Mouse (Mus musculus) kidney, embryonic 15.5 days (tissue): Measurements from ENCODE around the gene Sf3b3. TPM values are rescaled to one million over a fixed set of nuclear protein-coding genes. Genes with fewer than 3 reads are reported as not detected.

ENCODE experiments used
- ATAC-seq: fragments of 200-750 bp; cut with Nextera tagmentation; replicated peaks from 2 replicates; pipeline ENCODE4 v1.8.0; 2017; ENCODE audit warnings: moderate TSS enrichment; ENCODE audit not compliant: low FRiP score
- H3K27ac ChIP-seq: fragments of 300-500 bp; sonication (generic); 2 replicates; pipeline ENCODE4 v1.5.1; 2015; ENCODE audit warnings: mild to moderate bottlenecking, inconsistent platforms
- H3K27me3 ChIP-seq: fragments of 300-500 bp; sonication (generic); 2 replicates; pipeline ENCODE4 v1.6.1; 2015; ENCODE audit warnings: inconsistent platforms
- H3K36me3 ChIP-seq: fragments of 300-500 bp; sonication (generic); 2 replicates; pipeline ENCODE4 v1.6.1; 2015; ENCODE audit warnings: inconsistent platforms
- H3K4me1 ChIP-seq: fragments of 300-500 bp; sonication (generic); 2 replicates; pipeline ENCODE4 v1.6.1; 2015; ENCODE audit warnings: inconsistent platforms
- H3K4me2 ChIP-seq: fragments of 300-500 bp; sonication (generic); 2 replicates; pipeline ENCODE4 v1.6.1; 2015; ENCODE audit warnings: moderate library complexity, mild to moderate bottlenecking, inconsistent platforms
- H3K4me3 ChIP-seq: fragments of 300-500 bp; sonication (generic); replicated peaks from 2 replicates; pipeline ENCODE4 v1.5.1; 2015; ENCODE audit warnings: mild to moderate bottlenecking, inconsistent platforms
- H3K9ac ChIP-seq: fragments of 300-500 bp; sonication (generic); 2 replicates; pipeline ENCODE4 v1.6.1; 2015; ENCODE audit warnings: mild to moderate bottlenecking, inconsistent platforms
- H3K9me3 ChIP-seq: fragments of 300-500 bp; sonication (generic); replicated peaks from 2 replicates; pipeline ENCODE4 v1.6.1; 2016; ENCODE audit warnings: inconsistent platforms
- WGBS: fragments of 180-500 bp; shearing (Covaris S2); methylation state at CpG from one replicate; pipeline ENCODE4 v1.1.7; 2015; ENCODE audit warnings: mixed read lengths; 5-methylcytosine and 5-hydroxymethylcytosine counted together
- polyA plus RNA-seq: library from polyadenylated mRNA; unstranded; fragments of >200 nt; fragmentation: Nextera tagmentation; extraction: Ambion mirVana; gene quantifications from 2 replicates; pipeline ENCODE4 v1.2.1, GENCODE M21; 2015

Sf3b3 gene
- polyA plus RNA-seq, 1 experiment from 2014 or later = 167 TPM

DNA sequence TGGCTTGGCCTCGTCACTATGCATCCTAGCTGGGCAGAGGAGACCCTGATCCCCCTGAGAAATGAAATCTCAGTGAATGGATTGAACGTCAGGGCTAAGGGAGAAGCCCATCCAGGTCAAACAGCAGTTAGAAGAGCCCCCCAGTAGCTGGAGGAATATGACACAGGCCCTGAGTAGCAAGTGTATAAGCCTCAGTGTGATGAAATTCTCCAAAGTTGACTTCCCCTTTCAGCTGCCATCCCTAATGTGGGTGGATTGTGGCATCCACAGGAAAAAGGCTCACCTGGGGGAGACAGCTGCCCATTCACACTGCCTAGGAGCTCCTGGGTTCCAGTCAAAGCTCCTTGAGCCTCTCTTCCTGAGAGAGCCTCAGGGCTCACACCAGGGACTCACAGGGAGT, 61.2 kb downstream of the Sf3b3 start:
- no peak overlapping the region for H3K9ac ChIP-seq
- no peaks in the 10 kb centered on the region for H3K9me3 ChIP-seq
- ATAC-seq = no peak
- 76% methylated on average over 2 of the region's 2 CpGs for WGBS
- H3K36me3 ChIP-seq = no peaks in the 10 kb centered on the region
- H3K4me1 ChIP-seq = peaks cover 9% of the 10 kb centered on the region
- no peak overlapping the region for H3K4me2 ChIP-seq
- H3K4me3 ChIP-seq = no peak overlapping the region
- H3K27ac ChIP-seq = no peak overlapping the region
- no peaks in the 10 kb centered on the region for H3K27me3 ChIP-seq

DNA sequence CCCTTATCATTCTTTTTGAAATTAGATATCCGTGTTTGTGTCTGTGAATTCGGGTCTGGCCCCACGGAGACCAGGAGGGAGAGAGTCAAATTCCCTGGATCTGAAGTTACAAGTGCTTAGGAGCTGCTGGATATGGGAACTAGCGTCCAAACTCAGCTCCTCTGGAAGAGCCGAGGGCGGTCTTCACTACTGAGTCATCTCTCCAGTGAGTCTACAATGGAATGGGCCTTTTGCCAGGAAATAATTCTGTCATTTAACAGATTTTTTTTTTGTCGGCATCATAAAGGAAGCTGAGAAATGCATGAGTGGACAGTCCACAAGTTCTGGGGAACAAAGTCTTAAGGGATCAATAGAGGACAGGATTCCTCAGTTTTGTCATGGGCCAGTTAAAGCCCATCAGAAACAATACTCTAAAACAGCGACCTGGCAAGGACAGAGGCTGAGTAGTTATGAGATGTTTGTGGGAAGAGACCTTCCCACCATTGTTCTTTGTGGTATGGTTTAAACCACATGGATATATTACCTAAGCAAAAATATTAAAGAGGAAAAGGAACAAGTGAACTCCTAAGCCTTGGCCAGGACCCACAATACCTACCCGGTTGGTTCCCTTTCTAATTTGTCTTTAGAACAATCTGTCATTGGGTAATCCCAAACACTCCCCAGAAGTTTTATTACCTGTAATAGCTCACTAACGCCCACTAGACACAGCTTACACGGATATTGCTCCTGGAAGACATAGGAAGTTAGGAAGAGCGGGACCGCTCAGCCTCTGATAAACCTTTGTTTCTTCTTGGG, 66.5 kb downstream of the Sf3b3 start:
- no peaks in the 10 kb centered on the region for H3K36me3 ChIP-seq
- H3K4me3 ChIP-seq = no peak overlapping the region
- WGBS = 72% methylated on average over 13 of the region's 13 CpGs
- no peak overlapping the region for H3K9ac ChIP-seq
- H3K4me2 ChIP-seq = no peak overlapping the region
- H3K4me1 ChIP-seq = no peaks in the 10 kb centered on the region
- no peaks in the 10 kb centered on the region for H3K27me3 ChIP-seq
- H3K27ac ChIP-seq = no peak overlapping the region
- no peaks in the 10 kb centered on the region for H3K9me3 ChIP-seq
- no peak for ATAC-seq

DNA sequence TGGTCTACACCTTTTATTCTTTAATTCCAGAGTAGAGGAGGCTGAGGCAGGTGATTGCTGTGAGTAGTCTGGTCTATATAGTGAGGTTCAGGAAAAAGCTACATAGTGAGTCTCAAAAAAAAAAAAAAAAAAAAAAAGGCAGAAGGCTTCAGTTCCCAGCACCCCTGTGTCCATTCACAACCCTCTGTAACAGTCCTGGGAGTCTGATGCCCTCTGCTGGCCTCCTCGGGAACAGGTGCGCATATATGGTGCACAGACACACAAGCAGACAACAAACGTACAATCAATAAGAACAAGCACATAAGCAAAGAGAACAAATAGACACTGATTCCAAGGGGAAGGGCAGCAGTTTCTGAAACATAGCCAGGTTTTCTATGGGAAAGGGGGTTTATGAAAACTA, 70.3 kb downstream of the Sf3b3 start:
- Histone ChIP-seq H3K9me3 (no peaks in the 10 kb centered on the region), H3K4me1 (peaks cover 20% of the 10 kb centered on the region), H3K9ac (no peak overlapping the region), H3K36me3 (no peaks in the 10 kb centered on the region), H3K4me2 (no peak overlapping the region), H3K27ac (no peak overlapping the region), H3K27me3 (no peaks in the 10 kb centered on the region), H3K4me3 (no peak overlapping the region)
- ATAC-seq = no peak
- WGBS = 97% methylated on average over 3 of the region's 3 CpGs

DNA sequence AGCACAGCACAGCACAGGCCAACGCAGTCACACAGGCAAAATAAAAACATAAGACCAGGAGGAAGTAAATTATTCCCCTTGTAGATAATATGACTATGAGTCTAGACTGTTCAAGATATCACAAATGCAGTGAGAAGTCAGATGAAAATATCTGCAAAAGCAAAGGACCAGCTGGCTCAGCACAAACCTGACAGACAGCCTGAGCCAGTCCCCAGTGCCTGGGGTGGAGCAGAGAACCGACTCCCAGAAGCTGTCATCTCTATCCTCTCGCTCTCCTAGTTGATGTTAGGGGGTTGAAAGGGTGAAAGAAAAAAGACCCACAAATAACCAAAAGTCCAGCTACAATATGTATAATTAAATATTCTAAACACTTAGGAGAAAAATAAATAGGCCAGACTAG, 70.9 kb downstream of the Sf3b3 start:
- H3K36me3 ChIP-seq = no peaks in the 10 kb centered on the region
- 67% methylated on average over 3 of the region's 3 CpGs for WGBS
- no peak overlapping the region for H3K4me3 ChIP-seq
- H3K9ac ChIP-seq = no peak overlapping the region
- no peak overlapping the region for H3K4me2 ChIP-seq
- H3K9me3 ChIP-seq = no peaks in the 10 kb centered on the region
- no peak for ATAC-seq
- H3K4me1 ChIP-seq = peaks cover 20% of the 10 kb centered on the region
- no peak overlapping the region for H3K27ac ChIP-seq
- no peaks in the 10 kb centered on the region for H3K27me3 ChIP-seq

DNA sequence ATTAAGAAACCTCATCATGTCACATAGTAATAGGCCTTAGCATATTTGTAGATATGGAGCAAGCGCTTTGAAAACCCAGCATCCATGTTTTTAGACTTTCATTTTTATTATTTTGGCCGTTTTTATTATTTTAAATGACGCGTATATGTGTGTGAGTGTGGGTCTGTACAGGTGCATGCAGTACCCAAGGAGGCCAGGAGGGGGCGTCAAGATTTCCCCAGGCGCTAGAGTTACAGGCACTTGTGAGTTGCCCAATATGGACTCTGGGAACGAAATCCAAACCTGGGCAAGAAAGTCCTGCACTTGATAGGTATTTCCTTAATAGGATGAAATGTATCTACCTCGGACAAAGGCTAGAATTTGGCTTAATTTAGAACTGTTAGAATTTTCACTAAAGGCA, 71.3 kb downstream of the Sf3b3 start:
- 77% methylated on average over 8 of the region's 8 CpGs for WGBS
- Histone ChIP-seq H3K4me1 (peaks cover 20% of the 10 kb centered on the region), H3K4me2 (no peak overlapping the region), H3K36me3 (no peaks in the 10 kb centered on the region), H3K9ac (no peak overlapping the region), H3K9me3 (no peaks in the 10 kb centered on the region), H3K27me3 (no peaks in the 10 kb centered on the region), H3K4me3 (no peak overlapping the region), H3K27ac (no peak overlapping the region)
- ATAC-seq = no peak

DNA sequence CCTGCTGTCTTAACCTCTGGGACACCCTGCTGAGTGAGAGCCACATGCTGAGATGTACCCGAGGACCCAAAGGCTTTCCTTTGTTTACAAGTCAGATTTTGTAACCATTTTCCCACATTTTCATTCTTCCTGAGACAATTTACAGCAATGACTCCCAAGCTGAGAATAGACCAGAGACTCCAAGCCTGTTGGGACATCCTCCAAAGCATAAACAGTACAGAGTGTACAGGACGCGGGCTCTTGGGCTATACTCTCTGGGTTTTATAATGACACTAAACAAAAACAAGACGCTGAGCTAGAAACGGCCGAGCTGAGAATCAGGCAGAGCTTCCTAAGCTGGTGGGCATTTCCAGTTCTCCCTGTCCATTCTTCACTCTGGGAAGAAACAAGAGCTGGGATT, 71.9 kb downstream of the Sf3b3 start:
- Histone ChIP-seq H3K4me3 (no peak overlapping the region), H3K36me3 (no peaks in the 10 kb centered on the region), H3K4me2 (no peak overlapping the region), H3K9ac (no peak overlapping the region), H3K9me3 (no peaks in the 10 kb centered on the region), H3K4me1 (peaks cover 20% of the 10 kb centered on the region), H3K27me3 (no peaks in the 10 kb centered on the region), H3K27ac (peak overlapping the region; percentile 68; the same call in 1 of the 2 replicates)
- ATAC-seq = no peak
- whole genome bisulfite sequencing = 83% methylated on average over 6 of the region's 6 CpGs

DNA sequence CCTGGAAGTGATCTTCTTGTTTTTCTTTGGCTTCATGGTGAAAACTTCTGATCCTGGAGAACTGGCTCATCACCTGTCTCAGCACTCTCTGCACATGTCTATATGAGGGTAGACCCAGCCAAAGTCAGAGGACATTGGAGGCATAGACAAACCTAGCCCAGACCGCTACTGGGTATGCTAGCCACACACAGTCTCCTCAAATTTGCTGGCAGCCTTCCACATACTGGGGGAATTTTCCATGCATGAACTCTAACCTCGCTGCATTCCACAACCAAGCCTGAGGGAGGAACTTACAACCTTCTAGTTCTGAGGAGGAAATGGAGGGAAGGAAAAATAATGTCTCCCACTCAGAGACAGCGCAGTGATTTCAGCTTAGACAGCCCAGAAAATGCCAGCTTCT, 72.5 kb downstream of the Sf3b3 start:
- no peak overlapping the region for H3K4me3 ChIP-seq
- no peaks in the 10 kb centered on the region for H3K27me3 ChIP-seq
- no peaks in the 10 kb centered on the region for H3K9me3 ChIP-seq
- no peak overlapping the region for H3K9ac ChIP-seq
- peak; percentile 66; the same call in 1 of the 2 replicates for ATAC-seq
- H3K4me1 ChIP-seq = peaks cover 20% of the 10 kb centered on the region
- no peaks in the 10 kb centered on the region for H3K36me3 ChIP-seq
- WGBS = 53% methylated on average over 3 of the region's 3 CpGs
- peak overlapping the region; percentile 68 for H3K27ac ChIP-seq
- no peak overlapping the region for H3K4me2 ChIP-seq

DNA sequence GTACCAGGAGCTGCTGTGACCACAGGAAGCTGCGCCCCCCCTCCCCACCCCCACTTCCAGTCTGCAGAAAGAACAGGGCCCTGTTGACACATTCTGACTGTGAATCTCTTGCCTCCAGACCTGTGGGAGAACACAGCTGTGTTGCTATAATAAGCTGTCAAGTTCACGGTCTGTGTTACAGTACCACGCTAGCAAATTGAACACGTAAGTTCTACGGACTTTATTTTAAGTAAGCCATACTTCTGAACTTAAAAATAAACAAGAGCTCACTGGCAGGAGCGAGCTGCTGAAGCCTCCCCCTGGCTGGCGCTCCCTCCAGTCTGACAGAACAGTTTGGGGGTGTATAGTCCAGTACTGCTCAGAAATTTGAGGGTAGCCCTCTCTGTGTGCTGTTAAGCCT, 74.1 kb downstream of the Sf3b3 start:
- no peak overlapping the region for H3K4me2 ChIP-seq
- no peak for ATAC-seq
- 67% methylated on average over 7 of the region's 7 CpGs for WGBS
- no peaks in the 10 kb centered on the region for H3K9me3 ChIP-seq
- no peak overlapping the region for H3K9ac ChIP-seq
- H3K36me3 ChIP-seq = no peaks in the 10 kb centered on the region
- H3K27ac ChIP-seq = no peak overlapping the region
- H3K4me3 ChIP-seq = no peak overlapping the region
- no peaks in the 10 kb centered on the region for H3K27me3 ChIP-seq
- peaks cover 20% of the 10 kb centered on the region for H3K4me1 ChIP-seq

DNA sequence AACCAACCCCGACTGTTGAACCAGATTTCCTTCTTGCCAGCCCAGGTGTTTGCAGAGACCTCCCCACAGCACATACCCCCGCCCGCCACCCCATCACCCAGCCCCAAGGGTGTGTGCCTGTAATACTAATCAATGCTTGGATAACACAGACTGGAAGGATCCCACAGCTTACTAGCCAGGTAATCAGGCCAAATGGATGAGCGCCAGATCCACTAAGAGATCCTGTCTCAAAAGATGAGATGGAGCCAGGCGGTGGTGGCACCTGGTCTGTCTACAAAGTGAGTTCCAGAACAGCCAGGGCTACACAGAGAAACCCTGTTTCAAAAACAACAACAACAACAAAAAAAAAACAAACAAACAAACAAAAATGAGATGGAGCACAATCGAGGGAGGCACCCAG, 79.3 kb downstream of the Sf3b3 start:
- Histone ChIP-seq H3K9me3 (no peaks in the 10 kb centered on the region), H3K4me2 (no peak overlapping the region), H3K27me3 (no peaks in the 10 kb centered on the region), H3K9ac (no peak overlapping the region), H3K4me1 (peaks cover 4% of the 10 kb centered on the region; the same call in 1 of the 2 replicates), H3K27ac (no peak overlapping the region), H3K36me3 (no peaks in the 10 kb centered on the region), H3K4me3 (no peak overlapping the region)
- WGBS = 87% methylated on average over 6 of the region's 6 CpGs
- no peak for ATAC-seq

DNA sequence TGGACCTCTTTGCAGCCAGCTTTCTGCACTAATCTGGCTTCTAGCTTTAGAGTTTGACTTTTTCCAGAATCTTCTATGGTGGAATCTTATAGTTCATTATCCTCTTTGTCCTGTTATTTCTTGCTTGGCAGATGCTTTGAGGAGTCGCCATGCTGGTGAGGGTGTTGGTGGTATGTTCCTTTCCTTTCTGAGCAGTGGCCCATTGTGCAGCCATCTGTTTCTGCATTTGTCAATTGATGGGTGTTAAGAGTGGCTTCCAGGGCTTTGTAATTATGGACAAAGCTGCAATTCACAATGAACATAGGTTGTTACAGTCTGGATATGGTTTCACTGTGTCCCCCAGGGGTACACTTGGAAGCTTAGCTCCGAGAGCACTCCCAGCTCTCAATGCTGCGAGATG, 81.9 kb downstream of the Sf3b3 start:
- Histone ChIP-seq H3K9ac (no peak overlapping the region), H3K4me3 (no peak overlapping the region), H3K9me3 (no peaks in the 10 kb centered on the region), H3K27me3 (no peaks in the 10 kb centered on the region), H3K4me1 (peaks cover 23% of the 10 kb centered on the region), H3K4me2 (no peak overlapping the region), H3K36me3 (no peaks in the 10 kb centered on the region), H3K27ac (no peak overlapping the region)
- ATAC-seq = no peak
- WGBS = 83% methylated on average over 3 of the region's 3 CpGs

DNA sequence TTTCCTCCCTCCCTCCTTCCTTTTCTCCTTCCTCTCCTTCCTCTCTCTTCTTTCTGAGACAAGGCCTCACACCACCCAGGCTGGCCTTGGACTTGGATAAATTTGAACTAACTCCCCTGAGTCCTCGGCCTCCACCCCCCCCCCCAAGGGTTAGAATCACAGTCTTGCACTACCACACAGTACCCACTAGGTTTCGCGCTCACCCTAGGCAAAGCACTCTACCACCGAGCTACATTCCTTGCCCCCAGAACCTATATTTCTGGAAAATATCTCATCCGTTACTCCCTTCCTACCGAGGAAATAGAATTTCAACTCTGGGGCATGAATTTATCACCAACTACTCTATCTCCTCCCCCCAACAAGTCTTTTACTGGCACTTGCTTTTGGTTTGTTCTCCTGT, 84.6 kb downstream of the Sf3b3 start:
- H3K4me1 ChIP-seq = peaks cover 23% of the 10 kb centered on the region
- H3K4me2 ChIP-seq = no peak overlapping the region
- no peak overlapping the region for H3K4me3 ChIP-seq
- WGBS = 55% methylated on average over 6 of the region's 6 CpGs
- no peak overlapping the region for H3K9ac ChIP-seq
- no peaks in the 10 kb centered on the region for H3K27me3 ChIP-seq
- H3K27ac ChIP-seq = no peak overlapping the region
- H3K36me3 ChIP-seq = no peaks in the 10 kb centered on the region
- no peaks in the 10 kb centered on the region for H3K9me3 ChIP-seq
- ATAC-seq = no peak

DNA sequence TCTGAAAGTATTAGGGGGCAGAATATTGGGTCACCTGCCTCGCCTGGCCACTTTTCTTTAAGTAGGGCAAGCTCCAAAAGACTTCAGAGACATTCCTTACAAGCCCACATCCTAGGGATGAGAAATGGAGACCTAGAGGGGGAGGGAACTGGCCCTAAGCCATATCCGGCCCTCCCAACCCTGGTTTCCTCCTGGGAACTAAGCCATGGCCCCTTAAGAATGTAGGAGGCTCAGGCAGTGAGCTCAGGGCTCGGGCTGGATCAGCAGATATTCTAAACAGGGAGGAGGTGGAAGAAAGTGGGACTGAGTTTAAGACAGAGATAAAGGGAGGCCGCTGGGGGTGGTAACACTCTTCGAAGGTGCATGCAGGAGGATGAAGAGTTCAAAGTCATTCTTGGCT, 85.4 kb downstream of the Sf3b3 start:
- Histone ChIP-seq H3K9ac (no peak overlapping the region), H3K4me2 (no peak overlapping the region), H3K9me3 (no peaks in the 10 kb centered on the region), H3K4me3 (no peak overlapping the region), H3K27me3 (no peaks in the 10 kb centered on the region), H3K36me3 (no peaks in the 10 kb centered on the region), H3K27ac (peak overlapping the region; percentile 33; the same call in 1 of the 2 replicates), H3K4me1 (peaks cover 23% of the 10 kb centered on the region)
- peak; percentile 70 for ATAC-seq
- 44% methylated on average over 5 of the region's 5 CpGs for WGBS
